Mouse (Mus musculus): ENCODE data around the gene Cd7.

- TF ChIP-seq CTCF (IDR thresholded peaks at IDR 0.05; ENCODE audit: control insufficient read depth, insufficient read depth, insufficient read length) (no peak), CEBPB (IDR thresholded peaks at IDR 0.05; ENCODE audit: low read depth) (no peak), USF1 (IDR thresholded peaks at IDR 0.05; ENCODE audit: low read depth) (no peak)
These were observed 24.3 kb downstream of the Cd7 start for GRCm38 (mm10) chr11:121014896-121015300.
